Comparison of ENCODE assay signal across 10 mouse cellular contexts in genomic region chr10:79534426-79534825, GRCm38 (mm10).
DNase-seq lines count a peak whose midpoint lies in the region.
"Had no signal": no experiment of that assay in that cellular context is flagged by ENCODE, and none has a peak within 500 bp of the region (broad histone marks: within the 10 kb centered on the region; RNA-seq: fewer than 3 reads in every experiment).

No protein-coding gene starts in this region.

- peak; percentile 13 for DNase-seq in cerebellum, adult 9-11 months
- no peak for DNase-seq in cerebellum, adult 9-10 months
- DNase-seq in kidney, adult 11 months = peak; percentile 1
- no peak for DNase-seq in kidney, adult 18-20 months
- peak; percentile 17 to 19 for DNase-seq in right cerebral cortex, postnatal 10 days (ENCODE audit: low spot score in 2 of 2)
- DNase-seq in right cerebral cortex, postnatal 36 days (ENCODE audit: low spot score in 2 of 2) = no peak
- DNase-seq in testis, postnatal 10 days (ENCODE audit: low spot score) = peak; percentile 28
- DNase-seq in MN1 (ENCODE audit: low spot score) = no peak
- DNase-seq: adrenal gland, postnatal 36 days; layer of hippocampus, adult 9-11 months had no signal

Comparison
In these comparisons a context has a peak if more than half of its experiments do, and no peak if none do; other contexts are left out.
1. DNase-seq: peak in cerebellum, adult 9-11 months (single experiment), kidney, adult 11 months (single experiment), right cerebral cortex, postnatal 10 days (2 of 2) and testis, postnatal 10 days (single experiment); none in cerebellum, adult 9-10 months (single experiment), kidney, adult 18-20 months (single experiment), right cerebral cortex, postnatal 36 days (0 of 2) and MN1 (single experiment).